ENCODE assay signal across 10 mouse cellular contexts in the genomic region with DNA sequence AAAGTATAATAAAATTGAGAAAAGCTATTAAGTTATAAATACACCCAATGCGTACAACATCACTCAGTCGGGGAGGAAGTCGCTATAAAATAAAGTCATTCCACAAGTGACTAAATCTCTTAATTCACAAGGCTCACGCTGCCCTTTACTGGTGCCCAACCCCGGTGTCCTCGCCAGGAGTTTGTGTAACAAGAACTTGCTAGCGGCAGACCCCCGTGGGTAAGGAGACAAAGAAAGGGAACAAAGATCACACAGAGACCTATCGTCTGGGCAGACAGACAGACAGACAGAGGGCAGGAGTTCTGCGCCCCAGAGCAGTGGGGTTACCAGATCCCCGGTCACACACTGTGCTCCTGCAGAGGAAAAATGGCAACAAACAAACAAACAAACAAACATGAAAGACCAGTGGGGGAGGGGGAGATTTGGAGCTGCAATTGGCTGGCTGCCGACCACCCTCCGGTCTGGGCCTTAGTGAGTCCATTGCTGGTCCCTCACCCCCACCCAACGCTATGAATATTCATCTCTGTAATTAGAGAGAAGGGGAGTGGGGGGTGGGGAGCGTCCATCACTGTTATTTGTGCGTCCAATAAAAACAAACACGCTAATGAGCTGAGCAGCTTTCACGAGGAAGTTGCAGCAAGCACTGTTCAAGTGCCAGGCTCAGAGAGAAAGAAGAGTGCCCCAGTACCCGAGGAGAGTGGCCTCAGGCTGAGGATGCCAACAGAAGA. TPM values are rescaled to one million over a fixed set of nuclear protein-coding genes. Genes with fewer than 3 reads are reported as not detected.
DNase-seq lines count a peak whose midpoint lies in the region; ATAC-seq and TF ChIP-seq lines count a peak whose summit lies in the region.
"Had no signal": no experiment of that assay in that cellular context is flagged by ENCODE, and none has a peak within 500 bp of the region (broad histone marks: within the 10 kb centered on the region; RNA-seq: fewer than 3 reads in every experiment).

No protein-coding gene starts in this region.

- no peak overlapping the region for H3K4me3 ChIP-seq in heart, embryonic 13.5 days
- no peak overlapping the region for H3K4me3 ChIP-seq in forebrain, postnatal 0 days (ENCODE audit: low read depth, low read length)
- peak overlapping the region; percentile 26 for H3K4me3 ChIP-seq in midbrain, embryonic 10.5 days
- H3K4me3 ChIP-seq in stomach, postnatal 0 days (ENCODE audit: low read depth, low read length): no peak overlapping the region

- no peak overlapping the region for H3K9ac ChIP-seq in heart, embryonic 13.5 days
- no peak overlapping the region for H3K9ac ChIP-seq in forebrain, postnatal 0 days
- H3K9ac ChIP-seq in stomach, postnatal 0 days (ENCODE audit: low read length): no peak overlapping the region

- intact Hi-C loops in gastrocnemius, postnatal 14 days (cut with DNase I; ENCODE audit: low total_unique reads): no loop called here

- peak overlapping the region; percentile 24 for H3K4me2 ChIP-seq in heart, embryonic 13.5 days
- peak overlapping the region; percentile 24 for H3K4me2 ChIP-seq in forebrain, postnatal 0 days (ENCODE audit: low read depth)
- no peak overlapping the region for H3K4me2 ChIP-seq in stomach, postnatal 0 days (replicated peaks; ENCODE audit: low read depth)

- no peak overlapping the region for H3K27ac ChIP-seq in heart, embryonic 13.5 days (replicated peaks)
- no peak overlapping the region for H3K27ac ChIP-seq in forebrain, postnatal 0 days (ENCODE audit: low read depth, low read length)
- H3K27ac ChIP-seq in midbrain, embryonic 10.5 days (replicated peaks): 0 out of 2 replicates have a peak overlapping the region, but pooled peaks have one; percentile 29
- no peak overlapping the region for H3K27ac ChIP-seq in stomach, postnatal 0 days (replicated peaks)

- no peaks in the 10 kb centered on the region for H3K36me3 ChIP-seq in heart, embryonic 13.5 days
- no peaks in the 10 kb centered on the region for H3K36me3 ChIP-seq in forebrain, postnatal 0 days (ENCODE audit: insufficient read depth)
- no peaks in the 10 kb centered on the region for H3K36me3 ChIP-seq in midbrain, embryonic 10.5 days
- no peaks in the 10 kb centered on the region for H3K36me3 ChIP-seq in stomach, postnatal 0 days (ENCODE audit: control insufficient read depth, insufficient read depth, low read length)

- H3K4me1 ChIP-seq in heart, embryonic 13.5 days: peaks cover 9% of the 10 kb centered on the region
- peaks cover 16% of the 10 kb centered on the region; the same call in 1 of the 2 replicates for H3K4me1 ChIP-seq in forebrain, postnatal 0 days (ENCODE audit: insufficient read depth)
- peaks cover 32% of the 10 kb centered on the region for H3K4me1 ChIP-seq in midbrain, embryonic 10.5 days
- H3K4me1 ChIP-seq in stomach, postnatal 0 days (replicated peaks; ENCODE audit: control insufficient read depth, insufficient read depth): no peaks in the 10 kb centered on the region

- H3K9me3 ChIP-seq in heart, embryonic 13.5 days: no peaks in the 10 kb centered on the region
- H3K9me3 ChIP-seq in forebrain, postnatal 0 days (ENCODE audit: low read length): no peaks in the 10 kb centered on the region
- H3K9me3 ChIP-seq in midbrain, embryonic 10.5 days (replicated peaks): no peaks in the 10 kb centered on the region
- no peaks in the 10 kb centered on the region for H3K9me3 ChIP-seq in stomach, postnatal 0 days (ENCODE audit: control insufficient read depth, low read length)

- WGBS in heart, embryonic 13.5 days: 6% methylated on average over 19 of the region's 19 CpGs
- 1% methylated on average over 19 of the region's 19 CpGs for WGBS in forebrain, postnatal 0 days
- WGBS in midbrain, embryonic 10.5 days: 3% methylated on average over 19 of the region's 19 CpGs
- 6% methylated on average over 19 of the region's 19 CpGs for WGBS in stomach, postnatal 0 days

- ATAC-seq in heart, embryonic 13.5 days (ENCODE audit: extremely low read depth, insufficient number of reproducible peaks, low FRiP score, low TSS enrichment): no peak
- peak; percentile 55; the same call in 1 of the 2 replicates for ATAC-seq in forebrain, postnatal 0 days
- no peak for ATAC-seq in stomach, postnatal 0 days (ENCODE audit: low FRiP score, low TSS enrichment)

- H3K27me3 ChIP-seq in heart, embryonic 13.5 days (replicated peaks): peaks cover 69% of the 10 kb centered on the region
- peaks cover 48% of the 10 kb centered on the region for H3K27me3 ChIP-seq in forebrain, postnatal 0 days (ENCODE audit: insufficient read depth, low read length)
- peaks cover 70% of the 10 kb centered on the region for H3K27me3 ChIP-seq in midbrain, embryonic 10.5 days (ENCODE audit: low read depth, poor library complexity, severe bottlenecking)
- no peaks in the 10 kb centered on the region for H3K27me3 ChIP-seq in stomach, postnatal 0 days (ENCODE audit: control insufficient read depth, insufficient read depth, low read length)

- no peak for DNase-seq in heart, adult 8-10 months (ENCODE audit: low spot score)
- peak; percentile 93 for DNase-seq in brain, embryonic 14.5 days (ENCODE audit: low read depth)
- peak; percentile 38 for DNase-seq in forebrain, postnatal 0 days
- no peak for DNase-seq in midbrain, embryonic 10.5 days (ENCODE audit: low spot score)
- DNase-seq in stomach, postnatal 0 days (ENCODE audit: low spot score): no peak
- DNase-seq in gastrocnemius, postnatal 14 days: no peak
- no peak for DNase-seq in natural killer cell, adult 2 months (ENCODE audit: low spot score in 2 of 2)
- DNase-seq: heart, adult 18-20 months; kidney, postnatal 4 days had no signal

- TF ChIP-seq CTCF in brain, embryonic 14.5 days (IDR thresholded peaks at IDR 0.05; ENCODE audit: borderline replicate concordance, extremely low read depth, insufficient read depth, insufficient read length): no peak
- no peak for TF ChIP-seq CTCF in forebrain, postnatal 0 days (IDR thresholded peaks at IDR 0.05; ENCODE audit: low read depth)
- no peak for TF ChIP-seq CTCF in stomach, postnatal 0 days (IDR thresholded peaks at IDR 0.05; ENCODE audit: low read depth)

- no peak for TF ChIP-seq EP300 in stomach, postnatal 0 days (optimal IDR thresholded peaks at IDR 0.05)

- no peak for TF ChIP-seq POLR2A in brain, embryonic 14.5 days (IDR thresholded peaks at IDR 0.05; ENCODE audit: borderline replicate concordance, extremely low read depth, insufficient read depth, insufficient read length, poor library complexity, severe bottlenecking)

RNA-seq across cellular contexts. Expression of a gene that starts 39.0 kb away (rescaled TPM):
- 16.3 and 17.8 TPM in 2 replicates for polyA plus RNA-seq in heart, embryonic 13.5 days (2015; fragmentation: Nextera tagmentation; extraction: Ambion mirVana)
- total RNA-seq in heart, adult 8-10 months (2022): 10 to 100 TPM; 16.7 to 23.3 (median 21.1) TPM
- polyA plus RNA-seq in brain, embryonic 14.5 days (2012; rRNA removed): 8.4 and 8.7 TPM in 2 replicates
- total RNA-seq in forebrain, postnatal 0 days (2014; rRNA removed): 14.6 and 18.2 TPM in 2 replicates
- polyA plus RNA-seq in forebrain, postnatal 0 days (2015; fragmentation: Nextera tagmentation; extraction: Ambion mirVana): 12.1 and 12.8 TPM in 2 replicates
- polyA plus RNA-seq in midbrain, embryonic 10.5 days (2016; fragmentation: Nextera tagmentation; extraction: Ambion mirVana): 14.6 and 16.2 TPM in 2 replicates
- 9.0 and 10.3 TPM in 2 replicates for polyA plus RNA-seq in stomach, postnatal 0 days (2015; fragmentation: Nextera tagmentation; extraction: Ambion mirVana)
- total RNA-seq in gastrocnemius, postnatal 14 days (2021): 1 to 10 TPM; 4.3 to 4.9 TPM

RNA-seq across cellular contexts. Expression of a gene that starts 48.5 kb away (rescaled TPM):
- 31.6 and 34.0 TPM in 2 replicates for polyA plus RNA-seq in heart, embryonic 13.5 days (2015; fragmentation: Nextera tagmentation; extraction: Ambion mirVana)
- total RNA-seq in heart, adult 8-10 months (2022): 100 to 1,000 TPM; 104 to 123 (median 113) TPM
- 8.8 and 9.5 TPM in 2 replicates for polyA plus RNA-seq in brain, embryonic 14.5 days (2012; rRNA removed)
- total RNA-seq in forebrain, postnatal 0 days (2014; rRNA removed): 4.8 and 8.3 TPM in 2 replicates
- 7.8 TPM in 2 replicates for polyA plus RNA-seq in forebrain, postnatal 0 days (2015; fragmentation: Nextera tagmentation; extraction: Ambion mirVana)
- 12.0 and 12.8 TPM in 2 replicates for polyA plus RNA-seq in midbrain, embryonic 10.5 days (2016; fragmentation: Nextera tagmentation; extraction: Ambion mirVana)
- 10.7 and 12.3 TPM in 2 replicates for polyA plus RNA-seq in stomach, postnatal 0 days (2015; fragmentation: Nextera tagmentation; extraction: Ambion mirVana)
- total RNA-seq in gastrocnemius, postnatal 14 days (2021): 10 to 100 TPM; 22.5 to 37.6 TPM

Comparison
In these comparisons a context has a peak if more than half of its experiments do, and no peak if none do; other contexts are left out.
1. DNase-seq: peak in brain, embryonic 14.5 days (single experiment) and forebrain, postnatal 0 days (single experiment); none in heart, adult 8-10 months (single experiment), midbrain, embryonic 10.5 days (single experiment), stomach, postnatal 0 days (single experiment), gastrocnemius, postnatal 14 days (single experiment) and natural killer cell, adult 2 months (0 of 2).